Mouse (Mus musculus): Measurements from ENCODE around the gene Rnf213.

DNA sequence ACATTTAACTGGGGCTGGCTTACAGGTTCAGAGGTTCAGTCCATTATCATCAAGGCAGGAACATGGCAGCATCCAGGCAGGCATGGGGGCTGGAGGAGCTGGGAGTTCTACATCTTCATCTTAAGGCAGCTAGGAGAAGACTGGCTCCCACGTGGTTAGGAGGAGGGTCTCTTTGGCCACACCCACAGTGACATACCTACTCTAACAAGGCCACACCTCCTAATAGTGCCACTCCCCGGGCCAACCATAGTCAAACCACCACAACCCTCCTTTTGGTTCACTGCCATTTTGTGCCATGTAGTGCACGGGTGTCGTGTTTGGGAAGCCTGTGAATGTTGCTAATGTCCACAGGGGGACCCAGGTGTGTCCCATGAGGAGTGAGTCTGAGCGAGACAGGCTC is 15.1 kb downstream of the Rnf213 start:
- TF ChIP-seq CTCF (IDR thresholded peaks at IDR 0.05; ENCODE audit: low read depth, low read length) (no peak), GATA1 (IDR thresholded peaks at IDR 0.05; ENCODE audit: borderline replicate concordance, low read length) (no peak), TAL1 (conservative IDR thresholded peaks at IDR 0.05; ENCODE audit: low read depth, low read length) (no peak), GATA2 (IDR thresholded peaks at IDR 0.05; ENCODE audit: borderline replicate concordance, low read depth, low read length) (no peak)
